Mouse (Mus musculus): ENCODE measurements around the gene Zfpm1.

Zfpm1 gene

GRCm38 (mm10) chr8:122345181-122346095 lies 63.5 kb downstream of the Zfpm1 start:
- DNase-seq (ENCODE audit: low spot score in 2 of 2), result no peak

GRCm38 (mm10) chr8:122347811-122348552 lies 66.0 kb downstream of the Zfpm1 start:
- DNase-seq (ENCODE audit: low spot score in 2 of 2), result no peak

GRCm38 (mm10) chr8:122349357-122350297 lies 67.7 kb downstream of the Zfpm1 start:
- no peak for DNase-seq (ENCODE audit: low spot score in 2 of 2)

GRCm38 (mm10) chr8:122350309-122351089 lies 68.6 kb downstream of the Zfpm1 start:
- no peak for DNase-seq (ENCODE audit: low spot score in 2 of 2)

- no peak for DNase-seq (ENCODE audit: low spot score in 2 of 2)
Observed at GRCm38 (mm10) chr8:122354157-122354556, 72.2 kb downstream of the Zfpm1 start.

- DNase-seq (ENCODE audit: low spot score in 2 of 2), result no peak
Observed at GRCm38 (mm10) chr8:122355642-122356606, 74.0 kb downstream of the Zfpm1 start.

- DNase-seq (ENCODE audit: low spot score in 2 of 2), result no peak
Observed at GRCm38 (mm10) chr8:122357202-122357601, 75.3 kb downstream of the Zfpm1 start.

GRCm38 (mm10) chr8:122357641-122358040 lies 75.7 kb downstream of the Zfpm1 start:
- no peak for DNase-seq (ENCODE audit: low spot score in 2 of 2)

GRCm38 (mm10) chr8:122359111-122359775 lies 77.3 kb downstream of the Zfpm1 start:
- no peak for DNase-seq (ENCODE audit: low spot score in 2 of 2)

DNA sequence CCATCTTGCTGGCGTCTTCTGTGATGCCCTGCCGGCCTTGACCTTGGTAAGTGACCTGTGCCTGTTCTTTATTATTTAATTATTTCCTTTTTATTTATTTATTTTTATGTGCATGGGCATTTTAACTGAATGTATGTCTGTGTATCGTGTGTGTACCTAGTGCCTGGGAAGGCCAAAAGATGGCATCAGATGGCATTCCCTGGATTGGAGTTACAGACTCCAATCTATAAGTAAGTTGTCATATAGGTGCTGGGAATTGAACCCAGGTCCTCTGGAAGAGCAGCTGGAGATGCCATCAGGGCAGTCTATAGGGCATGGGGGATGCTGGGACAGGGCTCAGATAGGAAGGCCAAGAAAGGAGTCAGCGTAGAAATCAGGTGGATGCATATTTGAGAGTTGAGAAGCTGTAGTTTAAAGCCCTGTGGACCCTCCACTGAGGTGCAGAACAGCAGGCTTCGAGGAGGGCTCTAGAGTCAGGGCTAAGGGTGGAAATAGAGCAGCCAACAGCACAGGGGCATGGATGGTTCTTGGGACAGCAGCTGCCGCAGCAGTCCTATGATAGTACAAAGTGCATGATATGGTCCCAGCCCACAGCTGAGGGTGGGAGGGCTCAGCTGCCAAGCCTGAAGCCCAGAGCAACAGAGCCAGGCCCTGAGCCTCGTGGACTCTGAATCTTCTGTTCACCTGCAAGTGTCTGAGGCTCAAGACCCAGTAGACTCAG lies 78.9 kb downstream of the Zfpm1 start, which contains the start of gene Trhr2:
Gene Trhr2, minus strand, starts transcription at position 51 of the 721 bp plus-strand sequence.
- no peak for DNase-seq (ENCODE audit: low spot score in 2 of 2)

- no peak for DNase-seq (ENCODE audit: low spot score in 2 of 2)
Observed at GRCm38 (mm10) chr8:122362271-122362670, 80.3 kb downstream of the Zfpm1 start.

- no peak for DNase-seq (ENCODE audit: low spot score in 2 of 2)
Observed at GRCm38 (mm10) chr8:122362967-122363366, 81.0 kb downstream of the Zfpm1 start.

DNA sequence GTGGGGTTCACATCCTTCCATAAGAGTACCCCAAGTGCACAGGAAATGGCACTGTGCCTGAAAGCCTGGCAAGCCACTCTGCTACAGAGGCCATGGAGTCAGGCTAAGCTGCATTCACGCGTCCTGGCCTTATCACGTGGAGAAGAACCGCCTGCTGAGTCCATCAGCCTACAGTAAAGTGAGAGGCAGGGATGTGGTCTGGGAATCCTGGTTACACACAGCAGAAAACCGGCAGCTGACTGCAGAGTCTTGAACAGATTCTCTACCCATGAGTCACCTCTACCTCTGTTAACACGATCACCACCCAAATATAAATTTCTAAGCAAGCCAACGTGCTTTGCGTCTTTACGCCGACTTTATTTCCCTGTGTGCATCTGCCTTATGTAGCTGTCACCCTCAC lies 86.6 kb downstream of the Zfpm1 start:
- no peak for DNase-seq (ENCODE audit: low spot score in 2 of 2)

- peak; percentile 64 to 87 for DNase-seq (ENCODE audit: low spot score in 2 of 2)
Observed at GRCm38 (mm10) chr8:122369665-122370064, 87.7 kb downstream of the Zfpm1 start.

DNA sequence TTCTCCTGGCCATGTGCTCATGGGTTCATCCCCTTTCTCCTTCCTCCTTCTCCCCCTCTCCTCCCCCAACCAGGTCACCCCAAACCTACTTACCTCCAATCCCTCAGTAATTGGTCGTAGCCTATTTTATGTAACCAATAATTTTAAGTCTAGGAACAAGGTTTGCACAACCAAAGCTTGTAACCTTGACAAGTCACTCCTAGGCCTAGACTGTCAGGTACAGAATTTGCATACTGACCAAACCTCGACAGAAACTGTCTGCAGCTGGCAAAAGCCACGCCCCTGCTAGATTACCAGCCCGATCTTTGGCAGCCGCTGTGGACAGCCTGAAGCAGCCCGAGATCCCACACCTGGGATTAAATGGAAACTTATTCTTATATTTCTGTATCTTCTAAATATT lies 89.8 kb downstream of the Zfpm1 start:
- no peak for DNase-seq (ENCODE audit: low spot score in 2 of 2)

DNA sequence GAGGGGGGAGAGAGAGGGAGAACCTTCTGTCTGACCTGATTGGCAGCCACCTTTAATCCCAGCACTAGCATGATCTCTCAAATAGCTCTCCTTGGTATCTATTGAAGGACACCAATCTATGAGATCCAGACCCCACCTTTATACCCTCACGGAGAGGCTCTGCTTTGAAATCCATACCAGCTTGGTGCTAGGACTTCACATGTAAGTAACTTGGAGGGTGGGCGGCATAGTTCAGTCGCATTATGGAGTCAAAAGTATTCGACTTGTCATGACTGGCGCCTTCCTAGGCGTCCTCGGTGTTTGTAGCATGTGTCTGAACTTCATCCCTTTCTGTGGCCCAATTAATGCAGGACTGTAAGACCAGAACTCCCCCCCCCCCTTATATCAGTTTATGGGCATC lies 93.4 kb downstream of the Zfpm1 start:
- no peak for DNase-seq (ENCODE audit: low spot score in 2 of 2)

- no peak for DNase-seq (ENCODE audit: low spot score in 2 of 2)
Observed at GRCm38 (mm10) chr8:122375751-122376364, 93.9 kb downstream of the Zfpm1 start.

Measured in spleen, postnatal 4 days (tissue).